Mouse (Mus musculus): ENCODE results near the gene Scarb1.

GRCm38 (mm10) chr5:125273666-125274109, 67.2 kb downstream of the Scarb1 start:
- TF ChIP-seq CTCF (IDR thresholded peaks at IDR 0.05; ENCODE audit: low read depth, low read length): peak; percentile 71
- no peak for TF ChIP-seq EP300 (IDR thresholded peaks at IDR 0.05; ENCODE audit: insufficient read depth, low read depth, low read length)
